Mouse (Mus musculus) embryonic facial prominence, embryonic 12.5 days (tissue): ENCODE data around the gene Ap3s2. TPM values are rescaled to one million over a fixed set of nuclear protein-coding genes. Genes with fewer than 3 reads are reported as not detected.

Experiments used
- ATAC-seq: fragments of 200-750 bp; cut with Nextera tagmentation; 2 replicates; pipeline ENCODE4 v1.8.0; 2017; ENCODE audit not compliant: insufficient number of reproducible peaks, insufficient read depth, low FRiP score, low TSS enrichment
- H3K27ac ChIP-seq: fragments of 300-500 bp; sonication (generic); 2 replicates; pipeline ENCODE4 v1.5.1; 2016; ENCODE audit warnings: mild to moderate bottlenecking
- H3K27me3 ChIP-seq: fragments of 300-500 bp; sonication (generic); 2 replicates; pipeline ENCODE4 v1.6.1; 2016; ENCODE audit warnings: mild to moderate bottlenecking, moderate library complexity
- H3K36me3 ChIP-seq: fragments of 300-500 bp; sonication (generic); 2 replicates; pipeline ENCODE4 v1.6.1; 2016; ENCODE audit warnings: mild to moderate bottlenecking
- H3K4me1 ChIP-seq: fragments of 300-500 bp; sonication (generic); 2 replicates; pipeline ENCODE4 v1.6.1; 2016
- H3K4me2 ChIP-seq: fragments of 300-500 bp; sonication (generic); replicated peaks from 2 replicates; pipeline ENCODE4 v1.6.1; 2016; ENCODE audit warnings: mild to moderate bottlenecking, moderate library complexity
- H3K4me3 ChIP-seq: fragments of 300-500 bp; sonication (generic); 2 replicates; pipeline ENCODE4 v1.5.1; 2016; ENCODE audit warnings: mild to moderate bottlenecking
- H3K9ac ChIP-seq: fragments of 300-500 bp; sonication (generic); 2 replicates; pipeline ENCODE4 v1.6.1; 2016; ENCODE audit warnings: mild to moderate bottlenecking, moderate library complexity
- H3K9me3 ChIP-seq: fragments of 300-500 bp; sonication (generic); 2 replicates; pipeline ENCODE4 v1.6.1; 2016; ENCODE audit warnings: mild to moderate bottlenecking, moderate library complexity
- WGBS: fragments of 180-500 bp; shearing (Covaris S2); methylation state at CpG from one replicate; pipeline ENCODE4 v1.1.7; 2016; 5-methylcytosine and 5-hydroxymethylcytosine counted together
- polyA plus RNA-seq: library from polyadenylated mRNA; unstranded; fragments of >200 nt; fragmentation: Nextera tagmentation; extraction: Ambion mirVana; gene quantifications from 2 replicates; pipeline ENCODE4 v1.2.1, GENCODE M21; 2016

Ap3s2 gene
- polyA plus RNA-seq, 1 experiment from 2014 or later = 38.1 TPM

GRCm38 (mm10) chr7:79914556-79914955, 5.9 kb downstream of the Ap3s2 start:
- Histone ChIP-seq H3K27ac (no peak overlapping the region), H3K4me2 (no peak overlapping the region), H3K9me3 (no peaks in the 10 kb centered on the region), H3K4me3 (no peak overlapping the region), H3K4me1 (peaks cover under 1% of the 10 kb centered on the region; the same call in 1 of the 2 replicates), H3K36me3 (peaks cover 17% of the 10 kb centered on the region), H3K27me3 (no peaks in the 10 kb centered on the region), H3K9ac (no peak overlapping the region)
- no peak for ATAC-seq
- 65% methylated on average over 3 of the region's 3 CpGs for WGBS

DNA sequence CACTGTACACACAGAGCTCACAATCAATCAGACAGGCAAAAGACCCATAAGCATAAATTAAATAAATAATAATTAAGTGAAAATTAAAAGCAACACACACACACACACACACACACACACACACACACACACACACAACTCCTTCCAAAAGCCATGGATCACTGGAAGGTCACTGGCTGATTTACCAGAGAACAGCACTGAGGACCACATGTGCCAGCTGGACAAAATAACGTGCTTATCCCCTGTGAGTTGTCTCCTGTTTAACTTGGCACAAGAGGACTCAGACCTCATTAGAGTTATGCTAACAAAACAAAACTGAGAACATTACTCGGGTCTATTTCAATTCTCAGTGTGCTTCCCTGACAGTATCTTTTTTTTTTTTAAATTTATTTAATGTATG, 13.1 kb downstream of the Ap3s2 start:
- Histone ChIP-seq H3K4me1 (no peaks in the 10 kb centered on the region), H3K4me2 (no peak overlapping the region), H3K27me3 (no peaks in the 10 kb centered on the region), H3K27ac (no peak overlapping the region), H3K4me3 (no peak overlapping the region), H3K9ac (no peak overlapping the region), H3K9me3 (no peaks in the 10 kb centered on the region), H3K36me3 (peaks cover 45% of the 10 kb centered on the region)
- no peak for ATAC-seq
- WGBS = 67% methylated on average over 2 of the region's 2 CpGs

- ATAC-seq = no peak
- 96% methylated on average over 3 of the region's 3 CpGs for WGBS
Observed at GRCm38 (mm10) chr7:79906914-79907313, 13.5 kb downstream of the Ap3s2 start.

GRCm38 (mm10) chr7:79905193-79905592, 15.3 kb downstream of the Ap3s2 start:
- WGBS = 85% methylated on average over 4 of the region's 4 CpGs
- peaks cover 60% of the 10 kb centered on the region for H3K36me3 ChIP-seq

More at GRCm38 (mm10) chr7:79906914-79907313, 13.5 kb downstream of the Ap3s2 start:
- Histone ChIP-seq H3K4me2 (no peak overlapping the region), H3K27ac (no peak overlapping the region), H3K9ac (no peak overlapping the region), H3K36me3 (peaks cover 48% of the 10 kb centered on the region), H3K4me1 (no peaks in the 10 kb centered on the region), H3K27me3 (no peaks in the 10 kb centered on the region), H3K9me3 (no peaks in the 10 kb centered on the region), H3K4me3 (no peak overlapping the region)

GRCm38 (mm10) chr7:79903160-79903792, 17.2 kb downstream of the Ap3s2 start:
- Histone ChIP-seq H3K36me3 (peaks cover 60% of the 10 kb centered on the region), H3K27ac (no peak overlapping the region), H3K27me3 (no peaks in the 10 kb centered on the region), H3K9ac (no peak overlapping the region), H3K4me3 (no peak overlapping the region), H3K4me2 (no peak overlapping the region), H3K9me3 (no peaks in the 10 kb centered on the region), H3K4me1 (no peaks in the 10 kb centered on the region)
- ATAC-seq = no peak
- WGBS = 94% methylated on average over 8 of the region's 8 CpGs

More at GRCm38 (mm10) chr7:79905193-79905592, 15.3 kb downstream of the Ap3s2 start:
- Histone ChIP-seq H3K9me3 (no peaks in the 10 kb centered on the region), H3K4me1 (no peaks in the 10 kb centered on the region), H3K27ac (no peak overlapping the region), H3K27me3 (no peaks in the 10 kb centered on the region), H3K4me2 (no peak overlapping the region), H3K4me3 (no peak overlapping the region), H3K9ac (no peak overlapping the region)
- no peak for ATAC-seq

GRCm38 (mm10) chr7:79900753-79901152, 19.7 kb downstream of the Ap3s2 start:
- Histone ChIP-seq H3K9ac (no peak overlapping the region), H3K9me3 (no peaks in the 10 kb centered on the region), H3K27me3 (no peaks in the 10 kb centered on the region), H3K4me2 (no peak overlapping the region), H3K4me1 (no peaks in the 10 kb centered on the region), H3K27ac (no peak overlapping the region), H3K4me3 (no peak overlapping the region), H3K36me3 (peaks cover 66% of the 10 kb centered on the region)
- ATAC-seq = no peak
- 95% methylated on average over 6 of the region's 6 CpGs for WGBS

GRCm38 (mm10) chr7:79895225-79895624, 25.2 kb downstream of the Ap3s2 start:
- Histone ChIP-seq H3K36me3 (peaks cover 44% of the 10 kb centered on the region), H3K4me1 (no peaks in the 10 kb centered on the region), H3K9me3 (no peaks in the 10 kb centered on the region), H3K9ac (no peak overlapping the region), H3K27ac (no peak overlapping the region), H3K4me3 (no peak overlapping the region), H3K4me2 (no peak overlapping the region), H3K27me3 (no peaks in the 10 kb centered on the region)
- 85% methylated on average over 3 of the region's 3 CpGs for WGBS
- no peak for ATAC-seq

DNA sequence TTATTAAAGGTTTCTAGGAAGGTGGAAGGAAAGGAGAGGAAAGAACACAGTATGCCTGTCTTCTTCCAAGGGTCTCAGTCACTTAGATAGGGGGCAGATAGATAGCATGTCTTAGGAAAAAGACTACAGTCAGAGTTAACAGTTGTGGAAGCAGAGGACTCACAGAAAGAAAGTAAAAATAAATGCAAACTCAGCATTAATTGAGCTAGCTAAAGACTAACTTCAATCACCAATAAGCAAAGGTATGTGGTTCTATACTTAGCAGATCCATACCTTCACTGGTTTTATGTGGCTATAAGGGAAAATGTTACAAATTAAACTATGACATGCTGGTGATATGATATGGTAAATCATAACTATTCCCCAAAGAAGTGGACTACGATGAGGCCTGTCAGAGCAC, 25.7 kb downstream of the Ap3s2 start:
- Histone ChIP-seq H3K27ac (no peak overlapping the region), H3K4me1 (no peaks in the 10 kb centered on the region), H3K27me3 (no peaks in the 10 kb centered on the region), H3K4me3 (no peak overlapping the region), H3K4me2 (no peak overlapping the region), H3K9me3 (no peaks in the 10 kb centered on the region), H3K36me3 (peaks cover 43% of the 10 kb centered on the region), H3K9ac (no peak overlapping the region)
- ATAC-seq = no peak
- 94% methylated on average over 1 of the region's 1 CpGs for WGBS

DNA sequence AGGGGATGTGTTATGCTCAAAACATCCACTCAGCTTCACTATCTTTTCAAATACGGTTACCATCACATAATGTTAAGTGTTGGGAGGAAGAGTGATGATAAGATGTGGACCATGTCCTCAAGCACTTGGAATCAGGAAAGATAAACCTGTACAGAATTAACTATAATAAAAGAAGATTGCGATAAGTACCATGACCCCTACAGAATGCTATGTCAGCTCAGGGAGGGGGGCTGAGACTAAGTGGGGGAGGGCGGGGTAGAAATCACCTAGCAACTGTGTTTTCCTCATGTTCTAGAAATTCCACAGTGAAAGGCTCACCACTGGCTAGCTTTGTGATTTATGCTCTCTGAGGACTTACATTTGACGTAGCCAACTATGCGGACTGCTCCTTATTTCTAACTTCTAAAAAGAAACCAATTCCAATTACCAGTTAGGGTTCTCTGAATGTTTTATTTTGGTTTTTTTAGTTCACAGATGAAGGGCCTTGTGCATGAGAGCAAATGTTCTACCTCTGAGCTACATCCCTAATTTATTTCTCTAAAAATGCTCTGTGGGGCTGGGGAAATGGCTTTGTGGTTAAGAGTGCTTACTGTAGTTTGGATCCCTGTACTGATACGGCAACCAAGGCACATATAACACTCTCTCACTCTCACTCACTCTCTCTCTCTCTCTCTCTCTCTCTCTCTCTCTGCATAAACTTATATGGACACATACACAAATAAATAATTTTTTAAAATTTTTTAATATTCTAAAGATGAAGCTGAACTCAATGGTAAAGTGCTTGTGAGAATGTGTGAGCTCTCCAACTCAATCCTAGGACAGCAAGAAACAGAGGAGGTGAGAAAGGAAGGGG, 27.6 kb downstream of the Ap3s2 start:
- Histone ChIP-seq H3K9ac (no peak overlapping the region), H3K36me3 (peaks cover 35% of the 10 kb centered on the region), H3K4me1 (no peaks in the 10 kb centered on the region), H3K27ac (no peak overlapping the region), H3K4me3 (no peak overlapping the region), H3K9me3 (no peaks in the 10 kb centered on the region), H3K27me3 (no peaks in the 10 kb centered on the region), H3K4me2 (no peak overlapping the region)
- WGBS = 89% methylated on average over 6 of the region's 6 CpGs
- no peak for ATAC-seq

DNA sequence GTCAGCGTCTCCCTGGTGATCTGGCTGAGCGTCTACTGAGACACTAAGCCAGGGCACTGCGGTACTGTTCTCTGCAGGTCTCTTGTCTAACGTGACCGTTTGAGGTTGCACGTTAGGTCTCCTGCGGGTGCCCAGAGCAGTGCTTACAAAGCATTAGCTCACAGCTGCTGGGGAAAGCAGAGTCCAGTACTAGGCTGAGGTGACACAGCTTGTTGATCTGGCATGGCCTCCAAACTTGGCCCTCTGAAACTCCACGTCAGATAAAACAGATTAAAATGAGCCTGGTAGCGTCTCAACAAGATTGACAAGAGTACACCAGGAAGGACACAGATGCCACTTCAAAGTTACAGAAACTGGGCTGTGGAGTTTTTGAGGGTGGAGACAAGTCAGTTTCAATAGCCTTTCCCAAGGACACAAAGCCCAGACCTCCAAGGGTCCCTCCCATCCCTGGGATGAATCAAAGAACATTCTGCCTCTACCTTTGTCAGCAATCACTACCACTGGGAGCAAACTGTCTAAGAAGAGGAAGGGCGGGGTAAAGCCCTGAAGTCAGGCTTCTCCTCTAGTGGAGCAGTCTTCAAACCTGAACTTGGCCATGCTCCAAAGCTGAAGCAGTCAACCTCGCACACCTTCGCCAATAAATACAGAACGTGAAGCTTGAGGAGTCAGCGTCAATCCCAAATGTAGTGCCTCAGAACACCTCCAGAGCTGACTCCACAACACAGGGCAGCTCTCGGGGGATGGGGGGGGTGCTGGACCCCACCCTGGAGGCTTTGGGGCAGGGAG, 29.8 kb downstream of the Ap3s2 start:
- H3K36me3 ChIP-seq = peaks cover 20% of the 10 kb centered on the region; the same call in 1 of the 2 replicates
- no peak overlapping the region for H3K4me2 ChIP-seq
- no peaks in the 10 kb centered on the region for H3K27me3 ChIP-seq
- H3K4me1 ChIP-seq = no peaks in the 10 kb centered on the region
- no peak overlapping the region for H3K9ac ChIP-seq
- no peak overlapping the region for H3K4me3 ChIP-seq
- H3K27ac ChIP-seq = no peak overlapping the region
- no peak for ATAC-seq
- 87% methylated on average over 15 of the region's 15 CpGs for WGBS
- H3K9me3 ChIP-seq = no peaks in the 10 kb centered on the region

DNA sequence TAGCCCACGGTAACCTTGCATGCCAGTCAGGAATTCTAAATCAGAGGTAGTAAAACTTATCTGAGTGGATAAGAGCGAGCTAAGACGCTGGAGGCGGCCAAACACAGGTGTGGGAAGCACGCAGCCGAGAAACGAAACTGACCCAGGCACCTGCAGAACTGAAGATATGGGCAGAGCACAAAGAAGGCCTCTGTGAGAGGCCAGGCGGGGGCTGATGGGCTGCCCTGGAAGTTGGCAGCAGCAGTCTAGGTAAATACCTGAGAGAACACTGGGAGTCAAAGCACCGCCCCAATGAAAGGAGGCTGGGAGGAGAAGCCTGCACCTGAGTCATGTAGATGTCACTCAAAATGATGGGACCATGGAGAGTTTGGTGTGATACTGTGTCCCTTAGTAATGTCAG, 31.8 kb downstream of the Ap3s2 start:
- Histone ChIP-seq H3K4me3 (no peak overlapping the region), H3K36me3 (0 out of 2 replicates have a peak, but pooled peaks cover 25% of the 10 kb centered on the region), H3K4me1 (no peaks in the 10 kb centered on the region), H3K27me3 (no peaks in the 10 kb centered on the region), H3K9ac (no peak overlapping the region), H3K27ac (no peak overlapping the region), H3K4me2 (no peak overlapping the region), H3K9me3 (no peaks in the 10 kb centered on the region)
- 92% methylated on average over 9 of the region's 9 CpGs for WGBS
- ATAC-seq = no peak
